Mouse (Mus musculus) myocyte (in vitro differentiated cells): ENCODE results near the gene Wtap.

Source experiments
- E2F4 ChIP-seq: IDR thresholded peaks from one replicate; pipeline ENCODE4 v1.6.1; 2011; ENCODE audit warnings: mild to moderate bottlenecking, control low read depth, moderate library complexity; ENCODE audit not compliant: insufficient read depth
- MYOD1 ChIP-seq, 3 experiments: IDR thresholded peaks; one replicate each; pipeline ENCODE4 v1.6.1; 2011; ENCODE audit warnings: control low read depth in 2 of 3, low read depth in 2 of 3, mild to moderate bottlenecking in 2 of 3, moderate library complexity in 1 of 3; ENCODE audit not compliant: insufficient read length in 2 of 3, control insufficient read depth in 1 of 3
- POLR2A ChIP-seq: IDR thresholded peaks from one replicate; pipeline ENCODE4 v1.6.1; 2011; ENCODE audit warnings: low read depth, mild to moderate bottlenecking, control low read depth, moderate library complexity; ENCODE audit not compliant: insufficient read length
- REST ChIP-seq: IDR thresholded peaks from one replicate; pipeline ENCODE4 v1.6.1; 2011; ENCODE audit warnings: mild to moderate bottlenecking, control low read depth, moderate library complexity; ENCODE audit not compliant: insufficient read depth, insufficient read length

GRCm38 (mm10) chr17:12973851-12974250, 20.1 kb downstream of the Wtap start:
- TF ChIP-seq MYOD1 (IDR thresholded peaks at IDR 0.05; ENCODE audit: control insufficient read depth in 1 of 3, insufficient read length in 2 of 3, low read depth in 2 of 3), result no peak
- no peak for TF ChIP-seq POLR2A
- TF ChIP-seq E2F4, result no peak
- TF ChIP-seq REST, result no peak
